Mouse (Mus musculus) thymus, adult 2 months (tissue): ENCODE measurements around the gene Cyp4a29. TPM values are rescaled to one million over a fixed set of nuclear protein-coding genes. Genes with fewer than 3 reads are reported as not detected.

Experiments
- polyA plus RNA-seq: library from polyadenylated mRNA; depleted of rRNA; stranded (reverse); fragments of >200 nt; gene quantifications from 2 replicates; pipeline ENCODE4 v1.2.3, GENCODE M21; 2012; rRNA removed

Cyp4a29 gene
- polyA plus RNA-seq, 1 experiment = not detected

Other genes with a start within 250 kb of the Cyp4a29 start
- gene Stil, start 241.9 kb upstream of the Cyp4a29 start, polyA plus RNA-seq = 8.1 and 10.7 TPM in 2 replicates
- 0.89 and 0.94 TPM in 2 replicates for gene Tal1, start 185.7 kb upstream of the Cyp4a29 start, polyA plus RNA-seq
- 14.7 and 15.2 TPM in 2 replicates for gene Pdzk1ip1, start 153.4 kb upstream of the Cyp4a29 start, polyA plus RNA-seq
- gene Cyp4x1, start 107.8 kb upstream of the Cyp4a29 start, polyA plus RNA-seq = not detected in 2 replicates
- gene Cyp4a12a, start 57.0 kb downstream of the Cyp4a29 start, polyA plus RNA-seq = 0.12 TPM in 1 of 2 replicates, not detected in the other
- 0.11 TPM in 2 replicates for gene Cyp4a12b, start 169.5 kb downstream of the Cyp4a29 start, polyA plus RNA-seq
- gene Cyp4a30b, start 210.5 kb downstream of the Cyp4a29 start, polyA plus RNA-seq = not detected in 2 replicates